Mouse (Mus musculus) ES-Bruce4 (cell line): ENCODE results near the gene Sqstm1. TPM values are rescaled to one million over a fixed set of nuclear protein-coding genes. Genes with fewer than 3 reads are reported as not detected.

ENCODE experiments used
- H3K27ac ChIP-seq: 2 replicates; pipeline ENCODE4 v1.5.1; 2012; ENCODE audit warnings: low read length, inconsistent platforms; ENCODE audit not compliant: insufficient read depth
- H3K27me3 ChIP-seq: 2 replicates; pipeline ENCODE4 v1.6.1; 2012; ENCODE audit warnings: mild to moderate bottlenecking, low read length, inconsistent platforms; ENCODE audit not compliant: control insufficient read depth, poor library complexity, insufficient read depth, severe bottlenecking
- H3K36me3 ChIP-seq: 2 replicates; pipeline ENCODE4 v1.6.1; 2012; ENCODE audit warnings: inconsistent platforms, mild to moderate bottlenecking, low read length, moderate library complexity; ENCODE audit not compliant: control insufficient read depth, poor library complexity, insufficient read depth, severe bottlenecking
- H3K4me1 ChIP-seq: one replicate; pipeline ENCODE4 v1.8.1; 2011; ENCODE audit warnings: low read length; ENCODE audit not compliant: control insufficient read depth, insufficient read depth
- H3K4me3 ChIP-seq: 2 replicates; pipeline ENCODE4 v1.5.1; 2011; ENCODE audit warnings: low read depth, mild to moderate bottlenecking, low read length
- H3K9ac ChIP-seq: 2 replicates; pipeline ENCODE4 v1.6.1; 2012; ENCODE audit warnings: low read depth, mild to moderate bottlenecking, inconsistent platforms; ENCODE audit not compliant: poor library complexity, severe bottlenecking
- H3K9me3 ChIP-seq: replicated peaks from 2 replicates; pipeline ENCODE4 v1.6.1; 2012; ENCODE audit warnings: mild to moderate bottlenecking, low read length, inconsistent platforms; ENCODE audit not compliant: control insufficient read depth, poor library complexity, insufficient read depth, severe bottlenecking
- CTCF ChIP-seq: IDR thresholded peaks from one replicate; pipeline ENCODE4 v1.8.1; 2011; ENCODE audit warnings: low read depth, low read length
- EP300 ChIP-seq: IDR thresholded peaks from 2 replicates; pipeline ENCODE4 v1.6.1; 2011; ENCODE audit warnings: low read depth, low read length; ENCODE audit not compliant: insufficient read depth
- POLR2A ChIP-seq: IDR thresholded peaks from one replicate; pipeline ENCODE4 v1.8.1; 2011; ENCODE audit warnings: low read length; ENCODE audit not compliant: insufficient read depth
- polyA plus RNA-seq: library from polyadenylated mRNA; stranded (reverse); fragments of >200 nt; gene quantifications from 2 replicates; pipeline ENCODE4 v1.2.4, GENCODE M21; 2011; ENCODE audit warnings: low read depth; ENCODE audit not compliant: missing spikeins, insufficient read depth, insufficient read length

Gene Sqstm1
- polyA plus RNA-seq, 1 experiment, result 259 TPM

DNA sequence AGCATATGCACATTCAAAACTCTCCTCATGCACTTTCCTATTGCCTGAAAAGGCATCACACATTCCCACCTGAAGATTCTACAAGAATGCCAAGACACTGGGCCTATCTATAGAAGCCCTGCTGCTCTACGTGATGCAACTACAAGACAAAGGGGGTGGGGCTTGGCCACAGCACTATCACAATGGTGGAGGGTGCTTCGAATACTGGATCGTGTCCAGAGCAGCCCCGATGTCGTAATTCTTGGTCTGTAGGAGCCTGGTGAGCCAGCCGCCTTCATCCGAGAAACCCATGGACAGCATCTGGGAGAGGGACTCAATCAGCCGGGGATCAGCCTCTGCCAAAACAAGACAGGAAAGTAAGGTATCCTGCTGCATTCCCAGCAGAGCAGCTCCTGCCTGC lies 10.0 kb downstream of the Sqstm1 start:
- no peaks in the 10 kb centered on the region for H3K4me1 ChIP-seq
- peaks cover 65% of the 10 kb centered on the region for H3K36me3 ChIP-seq
- H3K27ac ChIP-seq, result no peak overlapping the region
- H3K9ac ChIP-seq, result no peak overlapping the region
- TF ChIP-seq EP300 (no peak), POLR2A (no peak), CTCF (no peak)
- H3K4me3 ChIP-seq, result no peak overlapping the region
- no peaks in the 10 kb centered on the region for H3K27me3 ChIP-seq
- no peaks in the 10 kb centered on the region for H3K9me3 ChIP-seq

DNA sequence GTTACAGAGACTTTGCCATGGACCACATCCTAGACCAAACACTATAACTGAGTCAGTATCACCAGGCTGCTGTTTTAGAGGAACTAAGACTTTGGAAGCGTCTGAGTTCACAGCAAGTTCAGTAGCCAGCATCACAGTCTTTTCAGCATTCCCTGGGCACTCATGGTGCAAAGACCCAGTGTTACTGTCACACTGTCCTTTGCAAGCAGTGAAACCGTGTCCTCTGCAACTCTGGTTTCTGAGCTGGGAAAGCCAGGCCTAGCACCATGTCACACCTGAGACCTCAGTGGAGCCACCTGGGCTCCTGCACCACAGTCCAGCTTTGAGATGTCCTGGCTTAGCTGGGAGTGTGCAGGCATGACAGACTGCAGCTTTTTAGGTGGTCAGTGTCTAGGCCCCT lies 11.7 kb downstream of the Sqstm1 start:
- Histone ChIP-seq H3K4me1 (no peaks in the 10 kb centered on the region), H3K9me3 (no peaks in the 10 kb centered on the region), H3K4me3 (no peak overlapping the region), H3K27me3 (no peaks in the 10 kb centered on the region), H3K27ac (no peak overlapping the region), H3K9ac (no peak overlapping the region), H3K36me3 (peaks cover 48% of the 10 kb centered on the region)
- TF ChIP-seq EP300, result no peak
- TF ChIP-seq POLR2A, result no peak
- no peak for TF ChIP-seq CTCF

DNA sequence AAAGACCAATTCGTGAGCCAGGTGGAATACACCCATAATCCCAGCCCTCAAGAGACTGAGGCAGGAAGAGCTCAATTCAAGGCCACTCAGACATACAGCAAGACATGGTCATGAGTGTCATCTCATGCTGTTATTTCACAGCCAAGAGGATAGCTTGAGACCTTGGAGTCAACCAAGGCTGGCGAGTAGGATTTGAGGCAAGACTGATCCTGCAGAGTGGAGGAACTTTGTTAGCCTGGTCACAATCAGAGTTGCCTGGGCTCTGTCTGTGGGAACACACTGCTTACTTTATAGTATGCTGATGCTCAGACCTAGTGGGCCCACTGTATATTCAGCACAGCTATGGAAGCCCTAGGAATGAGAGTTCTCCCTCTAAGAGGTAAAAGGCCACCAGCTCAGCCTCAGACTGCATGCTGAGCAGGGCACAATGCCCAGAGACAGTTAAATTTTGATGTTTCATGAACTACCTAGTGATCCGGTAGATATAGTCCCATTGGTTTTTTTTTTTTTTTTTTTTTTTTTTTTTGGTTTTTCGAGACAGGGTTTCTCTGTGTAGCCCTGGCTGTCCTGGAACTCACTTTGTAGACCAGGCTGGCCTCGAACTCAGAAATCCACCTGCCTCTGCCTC lies 12.3 kb downstream of the Sqstm1 start:
- H3K4me1 ChIP-seq, result no peaks in the 10 kb centered on the region
- no peak overlapping the region for H3K4me3 ChIP-seq
- no peaks in the 10 kb centered on the region for H3K27me3 ChIP-seq
- no peak overlapping the region for H3K27ac ChIP-seq
- no peak overlapping the region for H3K9ac ChIP-seq
- TF ChIP-seq EP300 (no peak), CTCF (no peak)
- peaks cover 44% of the 10 kb centered on the region for H3K36me3 ChIP-seq
- H3K9me3 ChIP-seq, result no peaks in the 10 kb centered on the region

DNA sequence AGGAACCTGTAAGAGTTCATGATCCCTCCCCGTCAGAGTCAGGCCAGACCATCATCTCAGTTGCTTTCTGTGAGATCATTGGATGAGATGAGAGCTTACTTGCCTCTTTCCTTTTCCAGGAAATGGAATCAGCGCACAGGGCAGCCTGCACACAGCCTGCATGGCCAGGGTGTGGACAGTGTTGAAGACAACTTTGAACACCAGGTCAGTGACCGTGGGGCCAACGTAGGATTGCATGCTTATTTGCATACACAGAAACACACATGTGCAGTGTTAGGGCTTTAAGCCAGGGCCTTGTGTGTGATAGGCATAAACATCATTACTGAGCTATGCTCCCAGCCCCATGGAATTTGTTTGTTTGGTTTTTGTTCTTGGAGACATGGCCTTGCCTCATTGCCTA lies 13.1 kb downstream of the Sqstm1 start:
- Histone ChIP-seq H3K4me1 (no peaks in the 10 kb centered on the region), H3K9me3 (no peaks in the 10 kb centered on the region), H3K27ac (no peak overlapping the region), H3K4me3 (no peak overlapping the region), H3K9ac (no peak overlapping the region), H3K27me3 (no peaks in the 10 kb centered on the region), H3K36me3 (peaks cover 37% of the 10 kb centered on the region)
- no peak for TF ChIP-seq POLR2A
- TF ChIP-seq EP300, result no peak
- TF ChIP-seq CTCF, result no peak

DNA sequence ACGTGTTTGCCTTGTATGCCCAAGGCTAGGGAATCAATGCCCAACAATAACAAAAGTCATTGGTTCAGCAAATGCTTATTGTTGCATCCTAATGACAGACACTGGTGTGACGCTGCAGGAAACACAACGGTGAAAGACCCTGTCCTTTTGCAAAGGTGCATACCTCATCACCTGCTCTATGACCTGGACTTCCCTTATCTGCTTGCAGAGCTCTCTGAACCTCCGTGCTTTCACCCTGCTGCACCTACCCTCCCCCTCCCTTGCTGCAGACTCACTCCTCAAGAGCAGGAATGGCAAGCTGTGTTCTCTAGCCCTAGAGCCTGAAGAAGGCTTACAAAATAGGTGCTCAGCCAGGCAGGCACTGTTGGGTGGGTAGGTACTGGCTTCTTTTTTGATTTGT lies 15.8 kb downstream of the Sqstm1 start:
- Histone ChIP-seq H3K27ac (no peak overlapping the region), H3K9ac (no peak overlapping the region), H3K27me3 (no peaks in the 10 kb centered on the region), H3K9me3 (no peaks in the 10 kb centered on the region), H3K36me3 (peaks cover 11% of the 10 kb centered on the region), H3K4me1 (no peaks in the 10 kb centered on the region), H3K4me3 (no peak overlapping the region)
- TF ChIP-seq EP300, result no peak
- no peak for TF ChIP-seq CTCF
- no peak for TF ChIP-seq POLR2A

DNA sequence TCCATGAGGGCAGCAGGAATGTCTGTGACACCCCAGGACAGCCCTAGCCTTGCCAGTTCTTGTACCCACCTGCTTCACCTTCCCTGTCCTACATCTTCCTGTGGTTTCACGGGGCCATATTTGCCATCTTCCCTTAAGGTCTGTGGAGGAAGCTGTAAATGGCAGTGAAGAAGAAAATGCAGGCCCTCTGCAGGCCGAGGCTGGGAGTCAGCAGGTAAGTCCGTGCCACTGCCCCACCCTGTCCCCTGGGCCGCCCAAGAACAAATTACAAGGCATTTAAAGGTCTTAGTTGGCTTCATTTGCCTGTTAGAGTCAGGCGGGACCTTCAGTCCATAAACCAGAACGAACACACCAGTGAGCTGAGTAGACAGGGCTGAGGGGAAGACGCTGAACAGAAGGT lies 16.6 kb downstream of the Sqstm1 start:
- Histone ChIP-seq H3K9ac (no peak overlapping the region), H3K36me3 (peaks cover 4% of the 10 kb centered on the region), H3K27me3 (no peaks in the 10 kb centered on the region), H3K4me1 (no peaks in the 10 kb centered on the region), H3K4me3 (0 out of 2 replicates have a peak overlapping the region, but pooled peaks have one; percentile 9), H3K27ac (no peak overlapping the region), H3K9me3 (no peaks in the 10 kb centered on the region)
- TF ChIP-seq EP300 (no peak), POLR2A (no peak), CTCF (no peak)
